In genomic region chr5:85240380-85240779, GRCm38 (mm10) we compare ENCODE assay signal across 20 mouse cellular contexts.
DNase-seq lines count a peak whose midpoint lies in the region; ATAC-seq and TF ChIP-seq lines count a peak whose summit lies in the region.
"Had no signal": no experiment of that assay in that cellular context is flagged by ENCODE, and none has a peak within 500 bp of the region (broad histone marks: within the 10 kb centered on the region; RNA-seq: fewer than 3 reads in every experiment).

No protein-coding gene starts in this region.

- H3K36me3 ChIP-seq in neural tube, embryonic 11.5 days (ENCODE audit: control insufficient read depth, insufficient read depth, low read length): no peaks in the 10 kb centered on the region
- no peaks in the 10 kb centered on the region for H3K36me3 ChIP-seq in forebrain, embryonic 12.5 days (replicated peaks)
- H3K36me3 ChIP-seq in forebrain, postnatal 0 days (ENCODE audit: insufficient read depth): no peaks in the 10 kb centered on the region
- H3K36me3 ChIP-seq: embryonic facial prominence, embryonic 15.5 days; intestine, embryonic 15.5 days; limb, embryonic 15.5 days; midbrain, embryonic 13.5 days; stomach, embryonic 15.5 days had no signal

- no peak overlapping the region for H3K4me2 ChIP-seq in neural tube, embryonic 11.5 days (ENCODE audit: low read depth)
- H3K4me2 ChIP-seq in forebrain, embryonic 12.5 days: no peak overlapping the region
- H3K4me2 ChIP-seq in forebrain, postnatal 0 days (ENCODE audit: low read depth): no peak overlapping the region
- H3K4me2 ChIP-seq: embryonic facial prominence, embryonic 15.5 days; heart, embryonic 11.5 days; intestine, embryonic 15.5 days; limb, embryonic 15.5 days; lung, embryonic 14.5 days; midbrain, embryonic 13.5 days; stomach, embryonic 15.5 days had no signal

- DNase-seq in neural tube, embryonic 11.5 days (ENCODE audit: low spot score): no peak
- DNase-seq in neural tube, embryonic 10.5 days (ENCODE audit: extremely low spot score, low spot score): no peak
- peak; percentile 5 for DNase-seq in forebrain, postnatal 0 days
- no peak for DNase-seq in adrenal gland, postnatal 10 days
- DNase-seq in cerebellum, postnatal 10 days: no peak
- DNase-seq: cerebellum, adult 8-10 months; gastrocnemius, postnatal 14 days; heart, adult 11 months; kidney, postnatal 14 days; lung, embryonic 14.5 days; thymus, postnatal 4 days had no signal

- no peak overlapping the region for H3K4me3 ChIP-seq in neural tube, embryonic 11.5 days (ENCODE audit: low read depth, low read length)
- no peak overlapping the region for H3K4me3 ChIP-seq in forebrain, embryonic 12.5 days (replicated peaks)
- H3K4me3 ChIP-seq in forebrain, postnatal 0 days (ENCODE audit: low read depth, low read length): no peak overlapping the region
- H3K4me3 ChIP-seq: embryonic facial prominence, embryonic 15.5 days; intestine, embryonic 15.5 days; limb, embryonic 15.5 days; midbrain, embryonic 13.5 days; stomach, embryonic 15.5 days had no signal

- no peaks in the 10 kb centered on the region for H3K4me1 ChIP-seq in neural tube, embryonic 11.5 days (ENCODE audit: control insufficient read depth, insufficient read depth, low read length)
- H3K4me1 ChIP-seq in forebrain, embryonic 12.5 days: no peaks in the 10 kb centered on the region; the same call in 1 of the 2 replicates
- no peaks in the 10 kb centered on the region for H3K4me1 ChIP-seq in forebrain, postnatal 0 days (ENCODE audit: insufficient read depth)
- H3K4me1 ChIP-seq: embryonic facial prominence, embryonic 15.5 days; intestine, embryonic 15.5 days; limb, embryonic 15.5 days; midbrain, embryonic 13.5 days; stomach, embryonic 15.5 days had no signal

- H3K27me3 ChIP-seq in neural tube, embryonic 11.5 days (ENCODE audit: control insufficient read depth, insufficient read depth, low read length): no peaks in the 10 kb centered on the region
- H3K27me3 ChIP-seq in forebrain, embryonic 12.5 days: no peaks in the 10 kb centered on the region
- no peaks in the 10 kb centered on the region for H3K27me3 ChIP-seq in forebrain, postnatal 0 days (ENCODE audit: insufficient read depth, low read length)
- H3K27me3 ChIP-seq: embryonic facial prominence, embryonic 15.5 days; intestine, embryonic 15.5 days; limb, embryonic 15.5 days; midbrain, embryonic 13.5 days; stomach, embryonic 15.5 days had no signal

- no peaks in the 10 kb centered on the region for H3K9me3 ChIP-seq in neural tube, embryonic 11.5 days (ENCODE audit: control insufficient read depth, low read length)
- H3K9me3 ChIP-seq in forebrain, embryonic 12.5 days: no peaks in the 10 kb centered on the region
- H3K9me3 ChIP-seq in forebrain, postnatal 0 days (ENCODE audit: low read length): no peaks in the 10 kb centered on the region
- H3K9me3 ChIP-seq: embryonic facial prominence, embryonic 15.5 days; intestine, embryonic 15.5 days; limb, embryonic 15.5 days; midbrain, embryonic 13.5 days; stomach, embryonic 15.5 days had no signal

- no peak for TF ChIP-seq CTCF in forebrain, postnatal 0 days (IDR thresholded peaks at IDR 0.05; ENCODE audit: low read depth)

- no peak overlapping the region for H3K9ac ChIP-seq in neural tube, embryonic 11.5 days (ENCODE audit: low read length)
- no peak overlapping the region for H3K9ac ChIP-seq in forebrain, embryonic 12.5 days
- H3K9ac ChIP-seq in forebrain, postnatal 0 days: no peak overlapping the region
- H3K9ac ChIP-seq: embryonic facial prominence, embryonic 15.5 days; intestine, embryonic 15.5 days; limb, embryonic 15.5 days; liver, embryonic 14.5 days; lung, embryonic 14.5 days; midbrain, embryonic 13.5 days; stomach, embryonic 15.5 days had no signal

- ATAC-seq in neural tube, embryonic 11.5 days (ENCODE audit: insufficient read depth, low FRiP score, low TSS enrichment): peak; percentile 56
- ATAC-seq in forebrain, embryonic 12.5 days (ENCODE audit: low FRiP score): peak; percentile 44; the same call in 1 of the 2 replicates
- no peak for ATAC-seq in forebrain, postnatal 0 days
- no peak for ATAC-seq in erythroid progenitor cell, adult 5-6 weeks (replicated peaks; ENCODE audit: low FRiP score, poor library complexity, severe bottlenecking)
- ATAC-seq: intestine, embryonic 15.5 days had no signal

- H3K27ac ChIP-seq in neural tube, embryonic 11.5 days (ENCODE audit: low read depth, low read length): no peak overlapping the region
- no peak overlapping the region for H3K27ac ChIP-seq in forebrain, embryonic 12.5 days
- H3K27ac ChIP-seq in forebrain, postnatal 0 days (ENCODE audit: low read depth, low read length): no peak overlapping the region
- H3K27ac ChIP-seq: embryonic facial prominence, embryonic 15.5 days; intestine, embryonic 15.5 days; limb, embryonic 15.5 days; liver, embryonic 14.5 days; midbrain, embryonic 13.5 days; stomach, embryonic 15.5 days had no signal

Comparison
In these comparisons a context has a peak if more than half of its experiments do, and no peak if none do; other contexts are left out.
1. ATAC-seq: peak in neural tube, embryonic 11.5 days (single experiment) and forebrain, embryonic 12.5 days (single experiment); none in forebrain, postnatal 0 days (single experiment) and erythroid progenitor cell, adult 5-6 weeks (single experiment).